Mouse (Mus musculus) liver, embryonic 14.5 days (tissue): Measurements from ENCODE around the gene Senp1.

Source experiments
- CTCF ChIP-seq: IDR thresholded peaks from 2 replicates; pipeline ENCODE4 v1.5.1; 2016; ENCODE audit warnings: antibody characterized with exemption, low read depth, control low read depth
- EP300 ChIP-seq: IDR thresholded peaks from 2 replicates; pipeline ENCODE4 v1.6.1; 2016; ENCODE audit warnings: antibody characterized with exemption, low read depth

- no peak for TF ChIP-seq CTCF
- no peak for TF ChIP-seq EP300
Measured at GRCm38 (mm10) chr15:98023137-98023536, 70.4 kb downstream of the Senp1 start.
